Mouse (Mus musculus): Measurements from ENCODE around the gene Bcas2. TPM values are rescaled to one million over a fixed set of nuclear protein-coding genes. Genes with fewer than 3 reads are reported as not detected.
"Not testable (repeated sequence)": the region's sequence is repeated elsewhere in the genome, so short reads cannot be mapped to it uniquely, and the experiment has no call there.

Bcas2 gene
- total RNA-seq, 2 experiments from 2014 or later, result 62.0 to 67.9 TPM

GRCm38 (mm10) chr3:103169771-103170170 is 1.7 kb upstream of the Bcas2 start:
- peak; percentile 90 for DNase-seq

- DNase-seq, result no peak
Observed at GRCm38 (mm10) chr3:103172615-103173014, 1.2 kb downstream of the Bcas2 start.

GRCm38 (mm10) chr3:103176740-103177139 is 5.3 kb downstream of the Bcas2 start:
- no peak for DNase-seq

GRCm38 (mm10) chr3:103179527-103179926 is 8.1 kb downstream of the Bcas2 start:
- no peak for DNase-seq

- no peak for DNase-seq
Observed at GRCm38 (mm10) chr3:103181171-103181570, 9.7 kb downstream of the Bcas2 start.

GRCm38 (mm10) chr3:103182821-103183220 is 11.4 kb downstream of the Bcas2 start:
- no peak for DNase-seq

GRCm38 (mm10) chr3:103184467-103184866 is 13.0 kb downstream of the Bcas2 start:
- not testable (repeated sequence) for DNase-seq

GRCm38 (mm10) chr3:103188451-103188850 is 17.0 kb downstream of the Bcas2 start:
- DNase-seq, result no peak

- DNase-seq, result no peak
Observed at GRCm38 (mm10) chr3:103188856-103189255, 17.4 kb downstream of the Bcas2 start.

- DNase-seq, result no peak
Observed at GRCm38 (mm10) chr3:103192161-103192560, 20.7 kb downstream of the Bcas2 start.

GRCm38 (mm10) chr3:103193186-103193585 is 21.7 kb downstream of the Bcas2 start:
- DNase-seq, result no peak

GRCm38 (mm10) chr3:103196320-103196823 is 24.9 kb downstream of the Bcas2 start:
- DNase-seq, result no peak

GRCm38 (mm10) chr3:103199386-103199785 is 27.9 kb downstream of the Bcas2 start:
- DNase-seq, result no peak

GRCm38 (mm10) chr3:103201105-103201504 is 29.6 kb downstream of the Bcas2 start:
- not testable (repeated sequence) for DNase-seq

- no peak for DNase-seq
Observed at GRCm38 (mm10) chr3:103203554-103203953, 32.1 kb downstream of the Bcas2 start.

- no peak for DNase-seq
Observed at GRCm38 (mm10) chr3:103204445-103204844, 33.0 kb downstream of the Bcas2 start.

- DNase-seq, result no peak
Observed at GRCm38 (mm10) chr3:103206393-103206792, 34.9 kb downstream of the Bcas2 start.

- DNase-seq, result no peak
Observed at GRCm38 (mm10) chr3:103207749-103208148, 36.3 kb downstream of the Bcas2 start.

GRCm38 (mm10) chr3:103208237-103208636 is 36.8 kb downstream of the Bcas2 start:
- DNase-seq, result no peak

GRCm38 (mm10) chr3:103211101-103211500 is 39.6 kb downstream of the Bcas2 start:
- no peak for DNase-seq

- no peak for DNase-seq
Observed at GRCm38 (mm10) chr3:103212142-103212541, 40.7 kb downstream of the Bcas2 start.

GRCm38 (mm10) chr3:103213537-103213936 is 42.1 kb downstream of the Bcas2 start:
- DNase-seq, result no peak

GRCm38 (mm10) chr3:103214593-103215285 is 43.3 kb downstream of the Bcas2 start:
- no peak for DNase-seq

- DNase-seq, result not testable (repeated sequence)
Observed at GRCm38 (mm10) chr3:103215399-103215798, 43.9 kb downstream of the Bcas2 start.

Data from heart, postnatal 4 days (tissue).